Mouse (Mus musculus) midbrain, embryonic 15.5 days (tissue): Measurements from ENCODE around the gene Drap1. TPM values are rescaled to one million over a fixed set of nuclear protein-coding genes. Genes with fewer than 3 reads are reported as not detected.
A peak's percentile ranks its signal among the peaks of the same experiment; 100 is the strongest.

Experiments
- ATAC-seq: fragments of 200-750 bp; cut with Nextera tagmentation; replicated peaks from 2 replicates; pipeline ENCODE4 v1.8.0; 2017; ENCODE audit warnings: moderate TSS enrichment
- H3K27ac ChIP-seq: fragments of 300-500 bp; sonication (generic); 2 replicates; pipeline ENCODE4 v1.5.1; 2015; ENCODE audit warnings: mild to moderate bottlenecking, inconsistent platforms
- H3K27me3 ChIP-seq: fragments of 300-500 bp; sonication (generic); replicated peaks from 2 replicates; pipeline ENCODE4 v1.6.1; 2015; ENCODE audit warnings: inconsistent platforms
- H3K36me3 ChIP-seq: fragments of 300-500 bp; sonication (generic); replicated peaks from 2 replicates; pipeline ENCODE4 v1.6.1; 2015; ENCODE audit warnings: inconsistent platforms
- H3K4me1 ChIP-seq: fragments of 300-500 bp; sonication (generic); 2 replicates; pipeline ENCODE4 v1.6.1; 2015; ENCODE audit warnings: inconsistent platforms
- H3K4me2 ChIP-seq: fragments of 300-500 bp; sonication (generic); 2 replicates; pipeline ENCODE4 v1.6.1; 2015; ENCODE audit warnings: inconsistent platforms, mild to moderate bottlenecking, moderate library complexity
- H3K4me3 ChIP-seq: fragments of 300-500 bp; sonication (generic); 2 replicates; pipeline ENCODE4 v1.5.1; 2015; ENCODE audit warnings: mild to moderate bottlenecking, inconsistent platforms
- H3K9ac ChIP-seq: fragments of 300-500 bp; sonication (generic); 2 replicates; pipeline ENCODE4 v1.6.1; 2015; ENCODE audit warnings: mild to moderate bottlenecking, inconsistent platforms
- H3K9me3 ChIP-seq: fragments of 300-500 bp; sonication (generic); 2 replicates; pipeline ENCODE4 v1.6.1; 2016; ENCODE audit warnings: inconsistent platforms
- WGBS: fragments of 180-500 bp; shearing (Covaris S2); methylation state at CpG from one replicate; pipeline ENCODE4 v1.1.7; 2015; ENCODE audit warnings: mixed read lengths; 5-methylcytosine and 5-hydroxymethylcytosine counted together
- polyA plus RNA-seq: library from polyadenylated mRNA; unstranded; fragments of >200 nt; fragmentation: Nextera tagmentation; extraction: Ambion mirVana; gene quantifications from 2 replicates; pipeline ENCODE4 v1.2.1, GENCODE M21; 2015

The Drap1 gene
- polyA plus RNA-seq, 1 experiment from 2014 or later: 291 TPM

GRCm38 (mm10) chr19:5392892-5393291 is 31.9 kb downstream of the Drap1 start:
- no peak for ATAC-seq
- 62% methylated on average over 4 of the region's 4 CpGs for WGBS
- Histone ChIP-seq H3K9ac (no peak overlapping the region), H3K4me2 (no peak overlapping the region), H3K4me3 (no peak overlapping the region), H3K9me3 (no peaks in the 10 kb centered on the region), H3K27me3 (no peaks in the 10 kb centered on the region), H3K36me3 (no peaks in the 10 kb centered on the region), H3K4me1 (peaks cover 17% of the 10 kb centered on the region), H3K27ac (no peak overlapping the region)

DNA sequence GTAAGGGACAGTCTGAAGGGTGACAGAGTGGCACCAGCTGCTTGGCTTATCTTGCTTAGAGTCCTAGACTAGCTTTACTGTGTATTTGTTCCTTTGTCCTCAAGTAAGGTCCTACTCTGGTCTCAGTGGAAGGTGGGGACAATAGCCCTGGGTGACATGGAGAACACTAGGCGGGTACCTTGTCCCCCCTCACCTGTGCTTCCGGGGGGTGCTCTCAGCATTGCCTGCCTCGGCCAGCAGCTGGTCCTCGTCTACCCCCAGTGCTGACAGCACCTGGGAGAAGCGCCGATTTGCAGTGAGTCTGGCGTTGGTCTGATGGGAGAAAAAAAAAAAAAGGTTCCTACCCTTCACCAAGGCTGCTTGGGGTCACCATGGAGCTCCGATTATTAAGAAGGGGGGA is 34.4 kb downstream of the Drap1 start:
- WGBS: 90% methylated on average over 8 of the region's 8 CpGs
- Histone ChIP-seq H3K4me3 (no peak overlapping the region), H3K9me3 (no peaks in the 10 kb centered on the region), H3K27ac (no peak overlapping the region), H3K9ac (no peak overlapping the region), H3K27me3 (no peaks in the 10 kb centered on the region), H3K4me2 (no peak overlapping the region; the same call in 1 of the 2 replicates), H3K36me3 (peaks cover 3% of the 10 kb centered on the region; the same call in 1 of the 2 replicates), H3K4me1 (peaks cover 34% of the 10 kb centered on the region)
- no peak for ATAC-seq

DNA sequence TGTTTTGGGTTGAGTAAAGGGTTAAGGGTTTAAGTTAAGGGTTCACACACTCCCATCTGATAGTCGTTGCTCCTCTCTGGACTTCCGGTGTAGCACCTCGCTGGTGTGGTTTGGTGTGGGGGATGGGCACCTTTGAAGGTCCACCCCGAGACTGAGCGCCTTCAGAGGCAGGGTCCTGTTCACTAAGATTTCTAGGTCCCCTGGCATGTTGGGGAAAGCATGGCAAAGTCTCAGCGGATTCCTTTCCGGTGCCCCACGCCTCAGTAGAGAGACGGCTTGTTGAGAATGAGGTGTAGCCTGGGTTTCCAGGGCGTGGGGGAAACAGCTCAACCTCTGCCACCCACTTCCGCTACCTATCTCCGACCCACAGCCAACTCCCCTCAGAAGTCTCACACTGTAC is 35.1 kb downstream of the Drap1 start:
- Histone ChIP-seq H3K36me3 (peaks cover 8% of the 10 kb centered on the region; the same call in 1 of the 2 replicates), H3K4me1 (peaks cover 34% of the 10 kb centered on the region), H3K9me3 (no peaks in the 10 kb centered on the region), H3K27me3 (no peaks in the 10 kb centered on the region), H3K4me2 (peak overlapping the region; percentile 93), H3K9ac (no peak overlapping the region), H3K4me3 (peak overlapping the region; percentile 99), H3K27ac (no peak overlapping the region)
- no peak for ATAC-seq
- 62% methylated on average over 12 of the region's 12 CpGs for WGBS

DNA sequence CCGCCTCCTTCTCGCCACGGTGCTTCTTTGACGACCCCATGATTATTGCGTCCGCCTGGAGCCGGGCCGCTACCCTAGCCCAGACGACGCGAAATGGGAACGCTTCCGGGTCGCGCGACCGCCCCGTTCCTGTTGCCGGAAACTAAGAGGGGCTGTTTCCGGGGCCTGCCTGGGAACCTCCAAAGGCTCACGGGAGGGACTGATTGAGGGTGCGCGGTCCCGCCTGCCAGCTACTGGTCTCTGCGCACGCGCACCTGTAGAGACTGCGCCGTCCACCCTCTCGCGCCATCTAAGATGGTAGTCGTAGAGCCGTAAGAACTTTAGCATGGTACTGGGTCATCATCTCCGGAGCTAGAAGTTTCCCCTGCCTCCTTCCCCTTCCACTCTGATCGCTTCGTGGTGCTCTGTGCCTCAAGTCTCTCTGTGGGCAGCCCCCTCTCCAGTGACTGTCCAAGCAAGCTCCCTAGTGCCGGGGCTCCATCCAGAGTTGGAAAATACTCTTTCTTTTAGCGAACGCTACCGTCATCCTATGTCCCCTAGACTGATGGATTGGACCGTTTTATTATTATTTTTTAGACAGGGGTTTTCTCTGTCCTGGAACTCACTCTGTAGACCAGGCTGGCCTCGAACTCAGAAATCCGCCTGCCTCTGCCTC is 36.1 kb downstream of the Drap1 start, which contains the start of gene Sart1:
Gene Sart1 (minus strand): TSS at position 116 of the 655 bp plus-strand sequence.
- Histone ChIP-seq H3K36me3 (peaks cover 16% of the 10 kb centered on the region), H3K4me3 (peak within 1 kb of the TSS; percentile 99), H3K27me3 (no peaks in the 10 kb centered on the region), H3K4me1 (peaks cover 34% of the 10 kb centered on the region), H3K27ac (peak within 1 kb of the TSS; percentile 87), H3K9ac (peak within 1 kb of the TSS; percentile 97), H3K9me3 (no peaks in the 10 kb centered on the region), H3K4me2 (peak within 1 kb of the TSS; percentile 93)
- ATAC-seq: peak; percentile 97
- WGBS: 2% methylated on average over 43 of the region's 43 CpGs

- H3K4me2 ChIP-seq: peak overlapping the region; percentile 93
- under 1% methylated on average over 43 of the region's 43 CpGs for WGBS
- H3K36me3 ChIP-seq: peaks cover 23% of the 10 kb centered on the region
- no peaks in the 10 kb centered on the region for H3K27me3 ChIP-seq
- peak overlapping the region; percentile 97 for H3K9ac ChIP-seq
- peak overlapping the region; percentile 99 for H3K4me3 ChIP-seq
- peak overlapping the region; percentile 87 for H3K27ac ChIP-seq
- peaks cover 34% of the 10 kb centered on the region for H3K4me1 ChIP-seq
- peak; percentile 56 for ATAC-seq
- no peaks in the 10 kb centered on the region for H3K9me3 ChIP-seq
Observed at GRCm38 (mm10) chr19:5388011-5388441, 36.8 kb downstream of the Drap1 start.

DNA sequence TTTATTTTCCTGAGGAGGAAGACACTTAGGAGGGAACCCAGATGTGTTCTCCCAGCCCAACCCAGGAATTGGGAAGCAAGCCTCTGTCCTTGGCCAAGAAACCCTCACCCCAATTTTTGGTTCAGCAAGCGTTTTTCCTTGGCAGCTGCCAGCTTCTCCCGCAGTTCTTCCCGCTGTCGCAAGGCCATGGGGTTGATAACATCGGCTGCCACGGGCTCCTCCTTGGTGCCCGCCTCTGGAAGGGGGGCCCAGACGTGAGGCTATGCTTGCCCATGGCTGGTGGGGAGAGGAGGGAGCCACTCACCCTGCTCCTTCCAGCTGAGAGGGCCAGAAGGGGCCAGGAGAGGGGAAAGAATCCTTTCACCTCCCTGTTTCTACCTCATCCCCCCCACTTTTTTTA is 40.1 kb downstream of the Drap1 start:
- no peak for ATAC-seq
- no peak overlapping the region for H3K9ac ChIP-seq
- H3K27ac ChIP-seq: no peak overlapping the region
- no peak overlapping the region for H3K4me2 ChIP-seq
- H3K9me3 ChIP-seq: no peaks in the 10 kb centered on the region
- no peaks in the 10 kb centered on the region for H3K27me3 ChIP-seq
- H3K4me1 ChIP-seq: peaks cover 25% of the 10 kb centered on the region
- peaks cover 53% of the 10 kb centered on the region for H3K36me3 ChIP-seq
- H3K4me3 ChIP-seq: no peak overlapping the region
- 96% methylated on average over 8 of the region's 8 CpGs for WGBS

DNA sequence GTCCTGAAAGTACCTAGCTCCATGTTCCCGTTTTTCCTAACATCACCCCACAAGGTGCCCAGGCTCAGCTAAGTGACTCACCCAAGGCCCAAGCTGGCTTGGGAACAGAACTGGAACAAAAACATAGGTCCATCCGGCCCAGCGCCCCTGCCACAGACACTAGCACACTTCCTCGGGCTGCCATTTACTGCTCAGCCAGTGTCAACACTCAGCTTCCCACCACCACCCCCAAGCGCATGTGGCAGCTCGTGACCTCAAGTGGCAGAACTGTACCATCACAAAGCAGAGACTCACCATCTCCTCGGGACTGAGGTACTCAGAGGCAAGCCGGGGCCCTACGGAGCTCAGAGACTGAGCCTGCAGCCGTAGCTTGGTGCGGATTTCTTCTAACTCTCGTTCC is 41.5 kb downstream of the Drap1 start:
- no peak overlapping the region for H3K9ac ChIP-seq
- no peak overlapping the region for H3K4me3 ChIP-seq
- no peaks in the 10 kb centered on the region for H3K9me3 ChIP-seq
- ATAC-seq: no peak
- H3K27ac ChIP-seq: no peak overlapping the region
- WGBS: 95% methylated on average over 12 of the region's 12 CpGs
- no peaks in the 10 kb centered on the region for H3K27me3 ChIP-seq
- peaks cover 18% of the 10 kb centered on the region for H3K4me1 ChIP-seq
- H3K4me2 ChIP-seq: no peak overlapping the region
- H3K36me3 ChIP-seq: peaks cover 66% of the 10 kb centered on the region

DNA sequence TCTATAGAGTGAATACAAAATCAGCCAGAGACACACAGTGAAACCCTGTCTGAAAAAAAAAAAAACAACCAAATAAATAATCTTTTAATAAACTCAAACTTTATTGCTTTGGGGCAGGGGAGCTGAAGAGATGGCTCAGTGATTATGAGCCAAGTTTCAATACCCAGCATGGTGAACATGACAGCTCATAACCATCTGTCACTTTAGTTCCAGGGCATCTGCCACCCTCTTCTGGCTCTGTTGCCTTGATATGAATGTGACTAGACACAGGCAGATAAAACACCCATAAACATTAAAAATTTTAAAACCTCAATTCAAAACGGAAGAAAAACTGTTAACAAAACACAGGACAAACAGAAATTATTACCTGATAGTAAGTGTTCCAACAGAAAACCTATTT is 47.3 kb downstream of the Drap1 start:
- peaks cover 58% of the 10 kb centered on the region for H3K36me3 ChIP-seq
- no peak overlapping the region for H3K4me2 ChIP-seq
- ATAC-seq: no peak
- no peaks in the 10 kb centered on the region for H3K9me3 ChIP-seq
- no peak overlapping the region for H3K9ac ChIP-seq
- no peaks in the 10 kb centered on the region for H3K27me3 ChIP-seq
- 95% methylated on average over 1 of the region's 1 CpGs for WGBS
- no peak overlapping the region for H3K4me3 ChIP-seq
- no peaks in the 10 kb centered on the region for H3K4me1 ChIP-seq
- H3K27ac ChIP-seq: no peak overlapping the region

DNA sequence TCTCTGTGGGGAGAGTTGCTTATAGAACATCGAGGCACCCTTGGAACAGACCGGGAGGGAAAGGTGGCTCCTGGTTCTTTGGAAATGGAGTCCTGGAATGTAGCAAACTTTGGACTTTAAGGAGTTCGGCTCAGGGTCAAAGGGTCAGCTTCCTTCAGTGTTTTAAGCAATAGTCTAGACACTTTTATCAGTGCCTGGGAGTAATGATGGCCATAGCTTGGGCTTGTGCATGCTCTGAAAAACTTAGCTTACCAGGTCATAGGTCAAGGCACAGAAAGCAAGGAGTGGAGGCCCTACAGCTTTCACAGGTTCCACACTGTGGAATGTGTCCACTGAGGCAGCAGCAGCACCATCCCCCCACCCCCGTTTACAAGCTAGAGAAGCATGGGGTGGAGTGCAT is 50.0 kb downstream of the Drap1 start:
- ATAC-seq: no peak
- Histone ChIP-seq H3K4me3 (no peak overlapping the region), H3K9me3 (no peaks in the 10 kb centered on the region), H3K4me2 (no peak overlapping the region), H3K4me1 (no peaks in the 10 kb centered on the region), H3K9ac (no peak overlapping the region), H3K27ac (no peak overlapping the region), H3K36me3 (peaks cover 53% of the 10 kb centered on the region), H3K27me3 (no peaks in the 10 kb centered on the region)
- WGBS: 84% methylated on average over 4 of the region's 4 CpGs

- peaks cover 53% of the 10 kb centered on the region for H3K36me3 ChIP-seq
Observed at GRCm38 (mm10) chr19:5374177-5374576, 50.6 kb downstream of the Drap1 start.

More at GRCm38 (mm10) chr19:5374177-5374576, 50.6 kb downstream of the Drap1 start:
- 82% methylated on average over 4 of the region's 4 CpGs for WGBS
- Histone ChIP-seq H3K4me2 (no peak overlapping the region), H3K4me3 (no peak overlapping the region), H3K9ac (no peak overlapping the region), H3K9me3 (no peaks in the 10 kb centered on the region), H3K27me3 (no peaks in the 10 kb centered on the region), H3K27ac (no peak overlapping the region), H3K4me1 (no peaks in the 10 kb centered on the region)
- ATAC-seq: no peak

Other genes starting within 250 kb of the Drap1 start
- 55.3 and 55.7 TPM in 2 replicates for gene Pacs1, start 151.9 kb downstream of the Drap1 start, polyA plus RNA-seq
- 350 and 352 TPM in 2 replicates for gene Sf3b2, start 129.5 kb downstream of the Drap1 start, polyA plus RNA-seq
- gene Gal3st3, start 126.6 kb downstream of the Drap1 start, polyA plus RNA-seq: 47.2 and 50.3 TPM in 2 replicates
- not detected in 2 replicates for gene Catsper1, start 89.2 kb downstream of the Drap1 start, polyA plus RNA-seq
- 5.9 and 7.2 TPM in 2 replicates for gene Cst6, start 75.4 kb downstream of the Drap1 start, polyA plus RNA-seq
- 43.6 and 43.8 TPM in 2 replicates for gene Eif1ad, start 58.2 kb downstream of the Drap1 start, polyA plus RNA-seq
- gene Banf1, start 57.8 kb downstream of the Drap1 start, polyA plus RNA-seq: 307 and 337 TPM in 2 replicates
- 72.5 and 77.3 TPM in 2 replicates for gene Sart1, start 36.3 kb downstream of the Drap1 start, polyA plus RNA-seq
- not detected in 2 replicates for gene Tsga10ip, start 22.5 kb downstream of the Drap1 start, polyA plus RNA-seq
- 71.5 and 74.9 TPM in 2 replicates for gene AI837181, start 165 bp upstream of the Drap1 start, polyA plus RNA-seq
- gene Fosl1, start 22.6 kb upstream of the Drap1 start, polyA plus RNA-seq: 0.40 TPM in 1 of 2 replicates, not detected in the other
- 11.7 and 13.2 TPM in 2 replicates for gene Ccdc85b, start 32.9 kb upstream of the Drap1 start, polyA plus RNA-seq
- 180 and 185 TPM in 2 replicates for gene Fibp, start 35.6 kb upstream of the Drap1 start, polyA plus RNA-seq
- gene Ctsw, start 43.5 kb upstream of the Drap1 start, polyA plus RNA-seq: 5.4 and 6.5 TPM in 2 replicates
- 41.3 and 45.9 TPM in 2 replicates for gene Efemp2, start 49.0 kb upstream of the Drap1 start, polyA plus RNA-seq
- gene Mus81, start 63.4 kb upstream of the Drap1 start, polyA plus RNA-seq: 54.3 and 60.2 TPM in 2 replicates
- 3,624 and 3,631 TPM in 2 replicates for gene Cfl1, start 65.5 kb upstream of the Drap1 start, polyA plus RNA-seq
- 0.17 TPM in 1 of 2 replicates, not detected in the other for gene 1700020D05Rik, start 78.8 kb upstream of the Drap1 start, polyA plus RNA-seq
- gene Snx32, start 85.6 kb upstream of the Drap1 start, polyA plus RNA-seq: 106 and 111 TPM in 2 replicates
- 0.10 and 0.13 TPM in 2 replicates for gene Ovol1, start 135.7 kb upstream of the Drap1 start, polyA plus RNA-seq
- 3.0 and 3.1 TPM in 2 replicates for gene Ap5b1, start 143.0 kb upstream of the Drap1 start, polyA plus RNA-seq
- gene Rnaseh2c, start 176.9 kb upstream of the Drap1 start, polyA plus RNA-seq: 56.2 and 57.7 TPM in 2 replicates
- gene Kat5, start 185.3 kb upstream of the Drap1 start, polyA plus RNA-seq: 82.3 and 84.7 TPM in 2 replicates
- gene Rela, start 212.5 kb upstream of the Drap1 start, polyA plus RNA-seq: 36.9 and 39.2 TPM in 2 replicates
- gene Sipa1, start 238.7 kb upstream of the Drap1 start, polyA plus RNA-seq: 17.1 and 19.6 TPM in 2 replicates